Mouse (Mus musculus): Measurements from ENCODE around the gene Hist1h2bk.

Gene Hist1h2bk

DNA sequence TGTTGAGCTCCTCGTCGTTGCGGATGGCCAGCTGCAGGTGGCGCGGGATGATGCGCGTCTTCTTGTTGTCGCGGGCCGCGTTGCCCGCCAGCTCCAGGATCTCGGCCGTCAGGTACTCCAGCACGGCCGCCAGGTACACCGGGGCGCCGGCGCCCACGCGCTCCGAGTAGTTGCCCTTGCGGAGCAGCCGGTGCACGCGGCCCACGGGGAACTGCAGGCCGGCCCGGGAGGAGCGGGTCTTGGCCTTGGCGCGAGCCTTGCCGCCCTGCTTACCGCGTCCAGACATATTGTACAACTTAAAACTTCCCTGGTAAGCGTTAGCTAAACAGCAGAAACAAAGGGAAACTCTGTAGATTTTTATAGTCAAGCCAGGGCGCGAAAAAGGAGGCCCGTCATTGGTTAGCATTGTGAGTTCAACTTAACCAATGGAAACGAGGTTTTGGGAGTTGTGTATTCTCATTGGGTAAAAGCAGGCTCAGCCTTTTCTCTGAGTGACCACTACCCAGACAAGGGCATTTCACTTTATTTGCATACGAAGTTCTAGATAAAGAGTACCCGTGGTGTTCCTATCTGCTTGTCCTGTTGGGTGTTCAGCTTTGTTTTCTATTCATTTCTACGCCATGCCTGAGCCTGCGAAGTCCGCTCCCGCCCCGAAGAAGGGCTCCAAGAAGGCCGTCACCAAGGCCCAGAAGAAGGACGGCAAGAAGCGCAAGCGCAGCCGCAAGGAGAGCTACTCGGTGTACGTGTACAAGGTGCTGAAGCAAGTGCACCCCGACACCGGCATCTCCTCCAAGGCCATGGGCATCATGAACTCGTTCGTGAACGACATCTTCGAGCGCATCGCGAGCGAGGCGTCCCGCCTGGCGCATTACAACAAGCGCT lies at the start of gene Hist1h2bk, which contains the start of gene Hist1h2ah:
TSS of gene Hist1h2bk (plus strand) at position 604 of the 882 bp plus-strand sequence.
TSS of gene Hist1h2ah (minus strand) at position 302 of the 882 bp plus-strand sequence.
- DNase-seq (ENCODE audit: low spot score in 2 of 2) = peak; percentile 84 to 88

DNA sequence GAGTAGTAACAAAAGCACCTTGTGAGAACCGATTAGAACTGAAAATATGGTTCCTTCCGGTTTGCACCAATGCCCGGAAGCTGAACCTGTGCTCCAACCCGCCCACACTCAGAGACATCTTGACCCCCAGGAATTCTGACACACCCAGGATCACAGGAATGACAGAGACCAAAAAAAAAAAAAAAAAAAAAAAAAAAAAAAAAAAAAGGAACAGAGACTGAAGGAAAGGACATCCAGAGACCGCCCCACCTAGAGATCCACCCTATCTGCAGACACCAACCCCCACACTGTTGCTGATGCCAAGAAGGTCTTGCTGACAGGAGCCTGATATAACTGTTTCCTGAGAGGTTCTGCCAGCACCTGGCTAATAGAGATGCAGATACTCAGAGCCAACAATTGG lies 43.1 kb upstream of the Hist1h2bk start:
- DNase-seq (ENCODE audit: low spot score in 2 of 2) = no peak

DNA sequence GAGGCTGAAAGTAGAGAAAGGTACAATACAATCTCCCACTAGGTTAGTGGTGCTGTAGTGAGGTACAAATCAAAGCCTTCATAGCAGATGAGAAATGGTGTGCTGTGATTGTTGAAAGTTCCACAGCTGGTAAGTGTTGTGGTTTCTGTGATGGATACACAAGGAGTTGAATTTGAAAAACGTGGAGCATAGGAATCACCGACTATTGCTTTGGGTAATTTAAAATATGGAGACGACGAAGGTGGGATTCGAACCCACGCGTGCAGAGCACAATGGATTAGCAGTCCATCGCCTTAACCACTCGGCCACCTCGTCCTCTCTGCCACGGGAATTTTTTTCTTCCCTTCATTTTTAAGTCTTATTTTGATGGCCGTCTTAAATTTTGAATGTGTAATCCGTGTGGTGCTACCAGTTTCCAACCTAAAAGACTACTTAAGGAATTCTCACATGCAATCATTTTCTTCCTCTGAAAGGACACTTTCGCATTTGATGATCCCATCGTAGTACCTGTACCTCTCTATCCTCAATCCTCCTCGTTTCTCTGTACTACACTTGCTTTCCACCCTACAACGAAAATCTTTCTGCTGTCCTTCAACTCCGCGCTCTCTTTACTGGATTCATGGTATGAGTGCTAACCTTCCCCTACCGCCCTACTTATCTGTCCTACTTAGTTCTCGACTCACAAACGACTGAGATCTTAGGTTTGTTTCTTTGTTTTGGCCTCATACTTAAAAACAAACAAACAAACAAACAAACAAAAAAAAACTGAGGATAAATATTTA lies 41.5 kb upstream of the Hist1h2bk start:
- peak in 1 of 2 experiments; percentile 44 for DNase-seq (ENCODE audit: low spot score in 2 of 2)

DNA sequence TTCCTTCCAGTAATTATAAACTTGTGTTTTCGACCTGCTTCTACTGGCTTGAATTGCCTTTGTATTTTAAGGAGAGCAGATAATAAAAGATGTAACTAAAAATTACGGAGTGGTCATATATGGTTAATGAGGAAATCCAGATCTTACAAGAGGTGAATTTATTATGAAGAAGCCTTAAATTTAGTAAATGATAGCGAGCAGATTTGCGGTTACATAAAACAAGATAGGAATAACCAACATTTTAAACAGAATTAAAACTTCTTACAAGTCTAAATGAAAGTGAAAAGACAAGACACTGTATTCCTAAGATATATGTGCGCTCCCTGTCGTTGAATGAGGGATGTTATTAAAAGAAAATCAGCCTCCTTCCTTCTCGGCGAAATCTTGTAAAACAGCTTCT lies 40.8 kb upstream of the Hist1h2bk start:
- DNase-seq (ENCODE audit: low spot score in 2 of 2) = no peak

DNA sequence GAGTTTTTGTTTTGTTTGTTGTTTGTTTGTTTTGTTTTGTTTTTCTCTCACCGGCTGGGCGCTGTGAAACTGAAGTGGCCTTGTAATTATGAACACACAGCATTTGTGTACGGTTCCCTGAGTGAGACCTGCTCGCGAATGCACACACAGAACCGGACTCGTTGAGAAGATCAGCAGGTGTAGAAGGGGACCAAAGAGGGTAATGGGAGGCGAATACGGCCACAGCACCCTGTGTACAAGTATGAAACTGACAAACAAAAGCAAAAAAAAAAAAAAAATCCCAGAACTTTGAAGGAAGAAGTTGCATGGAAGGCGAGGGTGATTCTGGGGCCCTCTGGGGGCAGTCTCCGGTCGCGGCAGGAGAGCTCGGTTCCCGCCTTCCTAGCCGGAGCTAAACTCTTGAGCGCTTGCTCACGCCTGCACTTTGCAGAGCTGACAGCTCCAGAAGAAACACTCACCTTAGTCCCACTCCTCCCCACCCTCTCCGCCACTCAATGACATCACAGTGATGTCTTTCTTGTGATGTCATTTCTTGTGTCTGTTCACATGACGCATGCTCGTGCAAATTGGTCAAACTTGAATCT lies 40.2 kb upstream of the Hist1h2bk start:
- DNase-seq (ENCODE audit: low spot score in 2 of 2) = peak in 1 of 2 experiments; percentile 37

DNA sequence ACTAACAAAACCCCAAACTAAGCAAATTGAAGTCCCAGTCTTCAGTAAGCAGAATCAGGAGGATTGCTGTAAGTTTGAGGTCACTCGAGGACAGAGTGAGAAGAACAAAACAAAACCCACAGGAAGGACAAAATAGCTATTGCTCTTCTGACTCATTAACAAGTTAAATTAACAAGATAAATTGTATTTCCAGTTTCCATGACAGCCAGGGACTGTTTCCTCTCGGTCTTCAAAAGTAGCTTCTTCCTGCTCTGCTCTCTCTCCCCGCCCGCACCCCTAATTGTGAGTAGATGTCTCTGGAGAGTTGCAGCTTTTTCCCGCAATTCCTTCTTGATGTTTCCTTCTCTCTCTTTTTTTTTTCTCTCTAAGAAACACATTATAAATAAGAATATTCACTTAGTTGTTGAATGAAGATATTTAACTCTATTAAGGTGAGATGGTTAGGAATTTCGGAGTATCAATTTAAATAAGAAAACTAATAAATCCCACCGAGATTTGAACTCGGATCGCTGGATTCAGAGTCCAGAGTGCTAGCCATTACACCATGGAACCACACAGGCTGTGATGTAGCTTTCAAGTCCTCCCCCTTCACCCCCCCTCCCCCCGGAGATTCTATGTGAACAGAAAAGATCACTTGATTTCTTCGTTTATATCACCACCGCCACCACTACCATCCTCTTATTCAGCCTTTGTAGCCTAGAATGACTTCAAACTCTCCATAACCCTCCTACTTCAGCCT lies 39.4 kb upstream of the Hist1h2bk start:
- no peak for DNase-seq (ENCODE audit: low spot score in 2 of 2)

DNA sequence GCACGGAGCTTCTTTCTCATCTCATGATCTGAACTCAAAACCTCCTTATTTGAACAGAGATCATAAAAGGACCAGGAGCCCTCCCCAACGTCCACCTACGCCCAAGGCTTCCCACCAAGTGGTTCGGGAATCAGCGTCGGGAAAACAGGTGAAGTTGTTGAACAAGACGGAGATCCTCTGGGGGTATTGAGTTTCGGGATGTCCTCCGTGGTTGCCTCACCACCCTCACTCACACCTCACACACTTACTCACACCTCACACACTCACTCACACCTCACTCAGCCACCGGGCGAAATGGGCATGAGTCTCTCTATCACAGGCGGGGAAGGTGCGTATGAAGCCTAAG lies 38.9 kb upstream of the Hist1h2bk start:
- no peak for DNase-seq (ENCODE audit: low spot score in 2 of 2)

DNA sequence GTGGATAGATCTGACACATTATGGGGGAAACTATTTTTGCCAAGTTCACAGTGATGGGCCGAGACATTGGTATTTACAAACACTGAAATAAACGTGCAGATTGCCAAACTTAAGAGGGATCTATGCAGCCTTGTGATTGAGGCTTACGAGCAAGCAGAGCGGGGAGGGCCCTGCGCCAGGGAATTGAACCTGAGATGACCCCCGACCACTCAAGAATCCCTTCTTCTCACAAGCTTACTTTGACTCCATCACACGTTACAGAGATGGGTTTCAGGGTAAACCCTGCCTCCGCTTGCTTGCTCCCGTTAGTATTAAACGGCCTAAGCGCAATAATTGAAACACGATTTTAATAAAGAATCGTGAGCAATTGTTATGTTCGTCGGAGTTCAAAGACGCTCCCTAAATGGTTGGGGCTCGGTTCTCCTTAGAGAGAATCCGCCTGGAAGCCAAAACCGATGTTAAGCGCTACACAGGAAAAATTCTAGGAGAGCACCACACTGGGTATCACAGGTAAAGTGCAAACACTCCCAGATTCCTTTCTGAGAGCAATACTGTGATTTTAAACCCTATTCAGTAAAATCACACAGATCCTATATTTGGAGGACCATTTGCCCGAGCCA lies 38.4 kb upstream of the Hist1h2bk start:
- DNase-seq (ENCODE audit: low spot score in 2 of 2) = no peak

DNA sequence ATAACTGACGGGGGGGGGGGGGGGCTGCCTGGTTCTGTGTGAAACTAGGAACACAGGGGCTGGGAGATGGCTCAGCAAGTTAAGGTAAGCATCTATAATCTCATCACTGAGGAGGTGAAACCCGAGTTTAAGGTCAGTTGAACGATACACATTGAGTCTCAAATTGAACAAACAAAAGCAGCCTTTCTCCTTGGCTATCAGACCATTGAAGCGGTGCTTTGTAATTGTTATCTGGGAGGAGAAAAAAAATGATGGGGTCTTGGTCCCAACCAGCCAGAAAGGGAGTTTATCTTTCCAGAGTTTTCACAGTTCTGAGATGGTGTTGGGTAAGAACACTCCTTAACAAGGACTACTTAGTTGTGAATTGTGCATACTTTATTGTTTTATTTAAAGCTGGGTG lies 37.8 kb upstream of the Hist1h2bk start:
- no peak for DNase-seq (ENCODE audit: low spot score in 2 of 2)

DNA sequence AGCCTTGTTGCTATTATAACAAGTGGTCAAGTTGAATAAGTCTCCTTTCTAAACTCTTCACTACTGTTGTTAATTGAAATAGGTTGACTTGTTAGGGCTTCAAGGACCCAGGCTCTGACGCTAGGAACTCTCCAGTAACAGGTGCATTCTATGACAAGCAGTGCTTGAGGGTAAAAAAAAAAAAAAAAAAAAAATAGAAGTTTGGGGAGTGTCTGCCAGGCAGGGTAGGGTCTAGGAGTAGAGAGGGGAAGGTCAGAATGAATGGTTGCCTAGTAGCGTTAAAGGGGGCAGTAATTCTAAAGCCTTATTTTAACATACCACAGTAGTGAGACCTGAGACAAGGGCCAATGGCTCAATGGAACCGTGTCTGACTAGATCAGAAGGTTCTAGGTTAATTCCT lies 37.3 kb upstream of the Hist1h2bk start:
- DNase-seq (ENCODE audit: low spot score in 2 of 2) = no peak

DNA sequence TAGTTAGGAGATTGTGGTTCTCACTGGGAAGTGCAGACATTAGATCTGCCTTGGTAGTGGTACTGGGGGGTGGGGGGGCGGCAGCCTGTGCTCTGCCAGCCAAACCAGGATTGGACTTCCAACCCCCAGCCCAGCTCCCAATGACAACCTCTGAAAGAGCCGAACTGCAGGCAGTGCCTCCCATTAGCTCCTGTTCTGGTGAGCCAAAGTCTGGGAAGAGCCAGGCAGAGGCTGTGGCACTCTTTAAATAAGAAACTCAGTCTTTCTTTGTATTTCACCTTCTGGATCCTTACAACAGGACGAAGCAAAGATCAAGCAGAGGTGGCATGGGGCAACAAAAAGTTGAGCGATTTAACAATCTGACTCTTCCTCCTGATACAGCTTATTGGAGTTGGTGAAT lies 36.5 kb upstream of the Hist1h2bk start:
- DNase-seq (ENCODE audit: low spot score in 2 of 2) = no peak

DNA sequence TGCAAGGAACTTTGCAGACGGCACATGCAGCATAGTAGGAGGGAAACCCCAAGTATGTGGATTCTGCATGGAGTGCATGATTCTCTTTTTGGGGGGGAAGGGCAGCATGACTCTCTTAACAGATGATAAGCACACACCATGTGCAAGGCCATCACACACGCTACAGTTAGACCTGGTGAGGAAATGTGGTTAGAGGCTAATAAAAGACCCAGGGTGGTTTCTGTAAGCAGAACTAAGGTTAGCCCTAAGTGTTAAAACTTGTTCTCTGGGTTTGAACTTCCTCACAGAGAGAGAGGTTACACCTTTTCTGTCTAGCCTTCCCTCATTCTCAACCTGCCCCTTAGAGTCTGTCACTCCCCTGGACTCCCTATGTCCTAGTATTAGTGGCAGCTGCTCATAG lies 34.3 kb upstream of the Hist1h2bk start:
- no peak for DNase-seq (ENCODE audit: low spot score in 2 of 2)

DNA sequence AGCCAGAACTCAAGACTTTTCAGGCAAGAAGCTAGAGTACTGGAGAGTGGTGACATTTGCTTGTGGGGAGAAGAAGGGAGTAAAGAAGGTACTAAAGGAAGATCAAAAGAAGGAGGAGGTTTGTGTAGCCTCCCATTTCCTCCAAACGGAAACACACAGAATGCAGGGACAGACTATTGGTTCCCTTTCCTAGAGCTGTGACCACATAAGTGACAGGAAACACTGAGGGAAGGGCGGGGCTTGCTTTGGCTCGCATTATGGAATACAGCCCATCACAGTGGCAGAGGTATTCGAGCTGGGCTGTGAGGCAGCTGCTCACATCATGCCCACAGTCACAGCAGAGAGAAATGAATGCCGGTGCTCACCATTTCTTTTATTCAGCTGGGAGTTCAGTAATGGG lies 33.8 kb upstream of the Hist1h2bk start:
- DNase-seq (ENCODE audit: low spot score in 2 of 2) = no peak

DNA sequence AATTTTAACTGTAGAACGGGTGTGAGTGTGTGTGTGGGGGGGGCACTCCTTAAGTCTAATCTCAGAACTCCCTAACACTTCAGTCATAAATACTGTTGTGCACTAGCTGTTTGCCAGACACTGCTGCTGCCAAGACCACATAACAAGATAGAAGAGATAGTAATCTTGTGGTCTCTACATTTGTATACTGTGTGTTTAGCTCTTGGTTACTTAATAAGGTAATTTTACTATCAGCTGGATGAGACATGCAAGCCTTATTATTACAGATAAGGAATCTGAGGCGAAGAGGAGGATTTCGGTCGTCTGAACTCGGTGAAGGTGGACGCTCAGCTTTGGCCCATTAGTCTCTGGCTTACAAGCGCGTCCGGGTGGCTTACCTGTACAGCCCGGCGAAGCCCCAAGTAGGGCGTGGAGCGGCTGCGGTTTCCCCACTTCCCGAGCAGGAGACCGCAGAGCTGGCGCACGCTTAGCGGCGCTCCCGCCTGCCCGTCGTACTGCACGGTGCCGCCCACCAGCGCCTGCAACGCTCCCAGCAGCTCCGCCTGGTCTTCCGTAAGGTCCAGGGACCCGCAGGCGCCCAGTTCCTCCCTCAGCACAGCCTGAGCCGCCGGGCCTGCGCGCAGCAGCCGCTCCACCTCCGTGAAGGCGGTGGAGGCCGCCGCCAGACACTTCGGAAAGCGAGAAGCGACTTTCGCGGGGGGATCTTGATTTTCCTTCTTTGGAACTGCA lies 29.9 kb upstream of the Hist1h2bk start:
- peak; percentile 33 to 71 for DNase-seq (ENCODE audit: low spot score in 2 of 2)

DNA sequence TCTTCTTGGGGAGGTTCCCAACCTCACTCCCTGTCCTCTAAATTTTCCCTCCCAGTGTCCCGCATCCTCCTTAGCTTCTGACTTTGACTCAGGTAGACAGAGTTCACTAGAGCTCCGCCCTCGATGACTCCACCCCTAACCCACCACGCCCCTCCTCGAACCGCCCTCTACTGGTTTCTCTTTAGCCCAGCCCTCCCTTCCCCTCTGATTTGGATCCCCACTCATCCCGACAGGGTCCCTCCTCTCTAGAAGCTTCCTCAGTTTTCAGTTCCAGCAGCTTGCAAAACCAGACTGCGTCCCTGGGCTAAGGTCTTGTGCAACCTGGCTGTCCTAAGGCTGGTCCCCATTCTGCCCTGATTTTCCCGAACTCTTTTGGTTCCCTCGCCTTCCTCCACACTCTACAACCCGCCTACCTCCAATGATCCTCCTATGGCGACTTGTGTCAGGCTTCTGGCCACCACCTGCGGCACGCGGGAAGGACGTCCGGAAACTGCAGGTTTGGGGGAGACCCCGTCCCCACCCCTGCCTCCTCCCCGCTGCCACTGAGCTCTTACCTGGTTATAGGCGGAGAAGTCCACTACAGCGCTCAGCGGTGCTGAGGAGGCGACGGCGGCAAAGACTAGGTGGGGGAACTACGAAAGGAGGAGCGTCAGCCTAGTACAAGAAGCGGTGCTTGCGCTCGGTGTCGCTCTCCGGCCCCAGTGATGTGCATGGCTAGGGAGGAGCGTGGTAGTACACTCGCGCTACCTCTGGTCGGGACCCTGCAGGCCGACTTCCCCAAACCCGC lies 29.1 kb upstream of the Hist1h2bk start:
- peak; percentile 59 to 79 for DNase-seq (ENCODE audit: low spot score in 2 of 2)

DNA sequence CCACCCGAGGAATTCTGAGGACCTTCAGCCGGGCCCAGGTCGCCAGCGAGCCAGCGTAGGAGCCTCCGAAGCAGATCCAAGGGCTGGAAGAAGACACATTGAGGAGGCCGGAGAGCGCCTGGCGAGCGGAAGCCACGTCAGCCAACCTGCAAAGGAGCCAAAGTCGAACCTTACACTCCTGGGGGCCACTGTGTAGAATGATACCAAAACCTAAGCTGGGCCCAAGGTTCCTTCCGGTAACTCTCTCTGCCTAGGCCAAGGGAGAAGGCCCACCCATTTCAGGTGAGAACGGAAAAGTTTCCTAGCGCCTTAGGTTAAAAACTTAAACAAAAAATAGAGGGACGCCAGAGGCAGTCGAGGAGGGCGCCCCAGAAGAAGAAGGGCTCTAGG lies 28.6 kb upstream of the Hist1h2bk start:
- no peak for DNase-seq (ENCODE audit: low spot score in 2 of 2)

DNA sequence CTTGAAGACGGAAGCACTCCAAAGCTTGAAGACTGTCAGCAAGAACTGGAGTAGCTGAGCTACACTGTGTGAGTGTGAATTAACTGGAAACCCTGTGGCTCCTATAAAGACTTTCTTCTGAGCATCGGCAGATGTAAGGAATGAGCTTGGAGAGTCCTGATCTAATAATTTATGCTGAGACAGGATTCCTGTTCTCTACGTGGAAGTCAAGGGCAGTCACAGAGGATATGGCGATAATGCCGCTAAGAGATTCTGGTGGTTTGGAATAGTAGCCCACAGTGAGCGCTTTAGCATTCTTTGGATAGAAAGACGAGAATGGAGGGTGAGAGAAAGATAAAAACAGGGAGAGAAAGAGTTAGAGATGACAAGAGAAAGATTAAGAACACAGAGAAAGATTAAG lies 27.8 kb upstream of the Hist1h2bk start:
- no peak for DNase-seq (ENCODE audit: low spot score in 2 of 2)

DNA sequence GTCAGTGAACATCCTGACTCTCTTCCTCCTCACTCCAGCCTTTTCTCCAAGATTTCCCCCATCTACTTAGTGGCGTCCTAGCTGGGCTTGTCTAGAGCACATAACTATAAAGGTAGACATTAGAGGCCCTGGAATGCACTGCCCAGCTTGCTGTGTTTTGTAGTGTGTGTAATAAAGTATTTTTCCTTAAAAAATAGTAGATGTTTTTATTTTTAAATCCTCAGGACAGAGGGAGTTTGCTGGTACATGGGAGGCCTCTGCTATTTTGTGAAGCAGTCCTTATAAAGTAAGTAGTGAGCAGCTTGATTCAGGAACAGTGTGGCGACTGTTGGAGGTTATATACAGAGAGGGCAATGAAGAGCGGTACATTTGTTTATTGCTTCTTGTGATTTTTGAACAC lies 27.0 kb upstream of the Hist1h2bk start:
- no peak for DNase-seq (ENCODE audit: low spot score in 2 of 2)

DNA sequence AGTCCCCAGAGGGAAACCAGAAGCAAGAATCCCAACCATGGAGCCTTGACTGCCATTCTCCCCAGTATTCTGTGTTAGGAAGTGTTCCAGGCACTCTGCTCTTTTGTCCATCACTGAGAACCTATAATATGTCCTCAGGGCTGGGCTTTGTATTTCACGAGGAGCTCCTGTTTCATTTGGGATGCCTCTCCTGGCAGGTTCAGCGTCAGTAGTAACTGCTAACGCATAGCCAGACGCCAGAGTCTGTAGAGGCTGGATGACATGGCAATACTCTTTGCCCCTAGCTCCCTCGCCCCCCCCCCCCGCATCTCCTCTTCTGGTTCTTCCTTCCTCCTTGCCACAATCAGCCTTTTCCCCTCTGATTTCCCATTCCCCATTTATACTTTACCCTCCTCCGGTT lies 26.0 kb upstream of the Hist1h2bk start, which contains the start of gene Prss16:
TSS of gene Prss16 (minus strand) at position 101 of the 400 bp plus-strand sequence.
- DNase-seq (ENCODE audit: low spot score in 2 of 2) = no peak

DNA sequence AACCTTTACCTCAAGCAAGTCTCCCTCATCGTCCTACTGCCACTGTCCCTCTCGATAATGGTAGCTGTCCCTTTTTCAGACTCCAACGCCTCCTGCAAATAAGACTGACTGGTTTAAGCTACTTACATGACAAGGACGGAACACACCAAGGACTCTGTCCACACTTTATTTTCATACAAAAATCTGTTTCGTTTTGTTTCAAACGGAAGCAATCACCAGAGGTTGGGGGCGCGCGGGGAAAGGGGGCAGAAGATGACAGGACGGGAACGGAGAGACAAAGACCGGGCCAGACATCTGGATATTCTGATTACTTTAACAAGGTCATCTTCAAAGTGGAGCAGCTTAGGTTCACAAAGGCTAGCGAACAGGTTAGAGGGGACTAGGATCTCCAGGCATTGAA lies 22.0 kb upstream of the Hist1h2bk start:
- no peak for DNase-seq (ENCODE audit: low spot score in 2 of 2)
